Mouse (Mus musculus): ENCODE measurements around the gene Oxgr1. TPM values are rescaled to one million over a fixed set of nuclear protein-coding genes. Genes with fewer than 3 reads are reported as not detected.

Oxgr1 gene
- not detected in 3 replicates for total RNA-seq (2017)

DNA sequence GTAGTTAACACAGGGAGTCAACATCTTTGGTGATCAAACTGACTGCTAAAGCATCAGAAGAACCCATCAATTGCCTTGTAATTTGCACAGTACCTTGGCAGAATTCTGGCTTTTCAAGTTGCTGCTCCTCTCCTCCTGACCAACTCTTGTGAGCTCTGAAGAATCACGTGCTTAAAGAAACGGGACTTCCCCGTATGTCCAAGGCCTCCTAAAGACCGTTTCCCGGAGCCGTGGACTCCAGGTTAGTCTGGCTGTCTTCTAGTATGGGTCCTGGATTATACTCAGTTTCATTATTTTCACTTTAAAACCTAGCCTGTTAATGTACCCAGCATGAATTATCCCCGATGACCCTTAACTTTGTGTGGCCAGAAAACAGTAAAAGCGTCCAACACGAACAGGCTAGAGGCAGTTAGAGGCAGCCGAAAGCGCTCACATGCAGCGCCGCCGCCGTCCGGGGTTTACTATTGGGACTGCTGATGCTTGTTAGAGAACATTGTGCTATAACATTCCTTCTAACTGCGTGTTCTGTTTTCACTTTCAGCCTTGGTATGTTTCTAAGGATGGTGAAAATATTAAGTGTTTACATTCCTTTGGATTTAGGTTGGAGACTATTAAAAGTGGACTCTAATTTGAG lies at the start of gene Oxgr1:
Oxgr1 (minus strand) TSS at position 249 of the 634 bp plus-strand sequence.
- no peak for ATAC-seq (replicated peaks; ENCODE audit: insufficient number of reproducible peaks, low FRiP score, low TSS enrichment, poor library complexity, severe bottlenecking)

DNA sequence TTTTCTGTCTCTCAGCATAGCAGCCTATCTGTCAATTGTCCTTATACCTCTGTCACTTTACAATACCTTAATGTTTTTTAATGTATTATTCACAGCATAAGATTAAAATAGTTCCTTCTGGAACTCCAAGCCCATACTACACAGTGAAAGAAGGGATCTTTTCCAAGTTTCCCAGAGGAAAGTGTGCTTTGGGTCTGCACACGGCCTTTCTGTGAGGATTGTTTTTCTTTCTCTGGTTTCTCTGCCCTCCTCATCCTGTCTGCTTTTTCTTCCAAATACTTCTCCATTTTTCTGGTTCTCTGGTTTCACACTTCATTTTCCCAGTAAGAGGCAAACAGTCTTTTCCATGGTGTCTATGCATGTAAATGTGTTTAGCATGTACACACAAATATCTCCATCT lies 48.2 kb upstream of the Oxgr1 start:
- no peak for ATAC-seq (replicated peaks; ENCODE audit: insufficient number of reproducible peaks, low FRiP score, low TSS enrichment, poor library complexity, severe bottlenecking)

DNA sequence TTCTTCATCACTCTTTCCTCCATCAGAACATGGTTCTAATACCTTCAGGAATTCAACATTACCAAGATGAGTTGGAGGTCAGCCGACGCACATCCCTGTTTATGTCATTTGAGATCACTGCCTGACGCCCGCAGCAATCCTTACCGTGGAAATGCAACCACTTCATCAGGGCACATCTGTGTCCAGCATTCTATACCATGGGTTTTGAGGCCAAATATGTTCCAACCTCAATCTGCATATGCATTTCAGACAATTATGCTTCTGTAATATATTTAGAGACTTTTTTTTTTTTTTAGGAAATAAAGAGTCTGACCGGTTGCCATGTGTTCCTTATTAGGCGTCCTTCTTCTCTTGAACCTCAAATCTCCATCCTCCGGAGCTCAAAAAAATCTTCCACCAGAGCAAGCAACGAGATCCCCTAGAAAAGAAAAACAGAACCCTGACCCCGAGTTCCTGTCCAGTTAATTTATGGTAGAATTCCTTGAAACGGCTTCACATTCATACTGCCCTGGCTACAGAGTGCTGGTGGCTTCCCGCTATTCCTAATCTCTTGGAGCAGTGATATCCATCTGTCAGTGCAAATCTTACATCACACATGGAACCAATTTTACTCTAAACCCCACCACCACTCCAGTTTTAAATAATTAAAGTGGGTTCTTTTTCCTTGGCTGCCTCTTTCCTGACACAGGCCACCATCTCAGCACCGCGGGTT lies 47.6 kb upstream of the Oxgr1 start:
- no peak for ATAC-seq (replicated peaks; ENCODE audit: insufficient number of reproducible peaks, low FRiP score, low TSS enrichment, poor library complexity, severe bottlenecking)

DNA sequence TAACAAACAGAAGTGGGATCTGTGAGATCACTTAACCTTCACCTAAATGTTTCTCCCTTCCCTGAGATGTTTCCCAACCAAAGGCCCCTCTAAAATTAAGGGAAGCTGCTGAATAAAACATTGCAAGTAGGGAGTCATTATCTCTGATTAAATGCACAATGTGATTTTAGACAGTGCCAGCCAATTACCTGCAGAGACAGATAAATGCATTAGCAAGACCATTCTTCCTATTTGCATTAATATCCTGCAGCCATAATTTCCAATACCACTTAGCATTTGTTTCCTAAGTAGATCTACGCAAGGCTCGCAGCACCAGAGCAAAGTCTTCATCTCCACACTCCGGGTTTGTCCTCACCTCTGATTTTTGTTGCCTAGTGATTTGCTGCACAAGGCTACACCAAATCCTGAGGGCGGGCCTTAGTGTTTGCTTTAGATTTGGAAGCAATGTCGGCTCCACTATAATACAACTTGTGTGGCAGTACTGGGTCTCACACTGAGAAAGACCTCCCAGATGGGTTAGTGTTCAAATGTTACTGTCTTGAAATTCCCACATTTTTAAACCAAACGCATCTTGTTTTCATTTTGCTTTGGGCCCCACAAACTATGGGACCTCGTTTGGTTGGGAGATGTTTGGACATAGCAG lies 46.9 kb upstream of the Oxgr1 start:
- no peak for ATAC-seq (replicated peaks; ENCODE audit: insufficient number of reproducible peaks, low FRiP score, low TSS enrichment, poor library complexity, severe bottlenecking)

DNA sequence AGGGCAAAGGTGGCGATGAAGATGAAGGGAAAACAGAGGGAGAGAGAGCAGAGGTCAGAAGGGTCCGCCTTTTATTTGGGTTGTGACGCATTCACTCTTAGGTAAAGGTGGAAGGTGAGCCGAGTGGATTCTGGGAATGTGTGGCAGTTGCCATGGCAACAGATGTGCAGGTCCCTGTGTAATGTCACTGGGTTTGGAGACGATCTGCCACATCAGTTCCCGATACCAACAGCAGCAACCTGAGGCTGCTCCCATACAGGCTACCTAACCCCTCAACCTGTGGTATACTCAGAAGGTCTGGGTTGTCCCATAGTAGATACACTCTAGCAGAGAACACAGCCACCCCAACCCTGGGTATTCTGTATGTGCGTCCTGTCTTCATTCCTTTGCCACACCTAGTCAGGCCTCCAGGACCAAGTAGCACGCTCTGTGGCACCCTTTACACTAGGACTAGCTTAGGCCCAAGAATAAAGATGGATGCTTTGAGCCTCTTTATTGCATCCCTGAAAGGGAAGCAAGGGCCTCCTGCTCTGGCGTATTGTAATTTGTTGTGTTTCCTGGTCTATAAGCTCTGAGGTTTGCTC lies 41.9 kb upstream of the Oxgr1 start:
- no peak for ATAC-seq (replicated peaks; ENCODE audit: insufficient number of reproducible peaks, low FRiP score, low TSS enrichment, poor library complexity, severe bottlenecking)

DNA sequence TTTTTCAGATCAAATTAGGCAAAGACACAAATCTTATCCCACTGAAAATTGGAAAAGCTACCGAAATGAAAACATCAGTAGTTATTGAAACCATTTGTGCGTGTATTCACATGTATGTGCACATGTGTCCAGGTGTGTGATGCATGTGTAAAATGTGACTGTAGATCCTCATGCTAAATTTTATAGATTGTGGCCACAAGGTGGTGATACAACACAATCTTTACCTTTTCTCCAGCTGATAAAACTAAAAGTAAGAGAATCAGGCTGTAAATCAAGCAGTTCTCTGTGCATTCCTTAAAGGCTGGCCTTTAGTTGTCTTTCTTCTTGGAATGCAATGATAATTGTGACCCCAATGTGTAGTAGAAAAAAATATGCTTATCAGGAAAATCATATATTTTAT lies 34.0 kb upstream of the Oxgr1 start:
- no peak for ATAC-seq (replicated peaks; ENCODE audit: insufficient number of reproducible peaks, low FRiP score, low TSS enrichment, poor library complexity, severe bottlenecking)

DNA sequence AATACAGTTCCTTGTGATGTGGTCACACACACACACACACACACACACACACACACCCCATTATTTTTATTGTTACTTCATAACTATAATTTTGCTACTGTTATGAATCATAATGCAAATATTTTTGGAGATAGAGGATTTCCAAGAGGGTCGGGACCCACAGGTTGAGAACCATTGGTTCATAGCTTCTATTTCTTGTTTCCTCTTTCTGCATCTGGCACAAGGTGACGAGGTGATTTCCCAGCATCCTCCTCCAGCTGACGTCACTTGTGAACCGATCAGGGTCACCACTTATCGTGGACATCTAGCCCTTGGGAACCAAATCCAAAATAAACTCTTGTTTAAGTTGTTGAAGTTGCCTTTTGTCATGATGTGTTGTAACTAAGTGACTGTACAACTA lies 33.5 kb upstream of the Oxgr1 start:
- ATAC-seq (replicated peaks; ENCODE audit: insufficient number of reproducible peaks, low FRiP score, low TSS enrichment, poor library complexity, severe bottlenecking): no peak

DNA sequence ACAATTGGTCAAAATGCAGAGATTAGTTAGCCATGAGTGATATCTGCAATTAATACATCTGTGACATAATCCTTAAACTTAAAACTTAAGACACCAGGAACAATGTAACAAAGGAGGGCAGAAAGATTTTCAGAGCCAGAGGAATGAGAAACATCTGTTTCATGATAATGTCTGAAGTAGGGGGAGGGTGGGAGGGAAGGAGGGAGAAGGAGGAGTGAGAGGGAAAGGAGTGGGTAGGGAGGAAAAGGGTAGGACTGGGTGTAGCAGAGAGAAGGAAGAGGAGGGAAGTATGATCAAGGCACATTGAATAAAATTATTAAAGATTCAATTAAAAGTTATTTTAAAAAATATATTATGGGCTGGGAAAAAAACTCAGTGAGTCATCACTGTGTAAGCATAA lies 32.0 kb upstream of the Oxgr1 start:
- ATAC-seq (replicated peaks; ENCODE audit: insufficient number of reproducible peaks, low FRiP score, low TSS enrichment, poor library complexity, severe bottlenecking): no peak

DNA sequence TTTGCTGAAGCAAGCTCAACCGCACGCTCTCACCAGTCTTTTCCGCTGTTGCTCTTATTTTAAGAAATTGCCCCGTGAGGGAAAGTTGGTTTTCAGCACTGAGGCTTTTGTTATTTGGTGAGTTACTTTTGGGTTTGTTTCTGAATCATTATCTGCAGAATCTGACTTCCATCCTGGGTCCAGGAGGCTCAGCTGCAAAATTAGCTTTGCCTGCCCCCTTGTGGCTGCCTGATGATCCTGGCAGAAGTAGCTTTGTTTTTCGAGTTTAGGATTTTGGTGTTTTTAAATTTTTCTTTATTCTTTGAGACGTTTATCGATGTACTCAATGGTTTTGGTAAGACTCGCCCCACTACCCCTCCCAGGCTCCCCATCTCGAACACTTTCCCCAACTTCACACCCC lies 18.9 kb upstream of the Oxgr1 start:
- no peak for ATAC-seq (replicated peaks; ENCODE audit: insufficient number of reproducible peaks, low FRiP score, low TSS enrichment, poor library complexity, severe bottlenecking)

DNA sequence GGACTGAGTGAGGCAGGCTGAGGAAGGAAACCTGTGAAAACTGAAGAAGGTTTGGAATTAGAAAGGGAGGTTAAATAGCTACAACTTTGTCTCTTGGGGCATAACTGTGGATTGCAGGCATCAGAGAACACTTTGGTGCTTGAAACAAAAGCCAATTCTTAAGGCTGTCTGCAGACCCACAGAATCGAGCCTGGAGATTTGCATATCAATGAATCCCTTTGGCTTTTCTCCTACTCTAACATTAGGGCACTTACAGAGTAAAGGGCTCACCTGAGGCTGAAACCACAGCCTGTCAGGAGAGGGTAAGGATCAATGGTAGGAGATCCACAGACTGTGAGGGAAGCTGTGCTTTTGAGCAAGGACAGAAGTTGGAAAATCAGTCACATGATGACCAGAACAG lies 8.8 kb downstream of the Oxgr1 start:
- ATAC-seq (replicated peaks; ENCODE audit: insufficient number of reproducible peaks, low FRiP score, low TSS enrichment, poor library complexity, severe bottlenecking): no peak

DNA sequence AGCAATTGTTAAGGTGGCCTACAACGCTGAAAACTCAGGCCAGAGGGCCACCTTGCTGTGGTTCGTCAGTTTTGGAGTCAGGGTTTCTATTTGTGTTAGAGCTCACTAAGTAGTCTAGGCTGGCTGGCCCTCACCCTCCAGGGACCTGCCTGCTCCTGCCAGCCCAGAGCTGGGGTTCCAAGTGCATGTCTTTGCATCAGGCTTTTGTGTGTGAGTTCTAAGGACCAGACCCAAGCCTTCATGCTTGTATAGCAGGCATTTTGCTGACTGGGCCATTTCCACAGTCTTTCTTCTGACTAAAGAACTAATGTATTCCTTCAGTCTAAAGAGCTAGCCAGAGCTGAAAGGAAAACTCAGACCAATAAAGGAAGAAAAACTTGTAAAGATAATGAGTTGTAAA lies 22.3 kb downstream of the Oxgr1 start:
- ATAC-seq (replicated peaks; ENCODE audit: insufficient number of reproducible peaks, low FRiP score, low TSS enrichment, poor library complexity, severe bottlenecking): no peak

DNA sequence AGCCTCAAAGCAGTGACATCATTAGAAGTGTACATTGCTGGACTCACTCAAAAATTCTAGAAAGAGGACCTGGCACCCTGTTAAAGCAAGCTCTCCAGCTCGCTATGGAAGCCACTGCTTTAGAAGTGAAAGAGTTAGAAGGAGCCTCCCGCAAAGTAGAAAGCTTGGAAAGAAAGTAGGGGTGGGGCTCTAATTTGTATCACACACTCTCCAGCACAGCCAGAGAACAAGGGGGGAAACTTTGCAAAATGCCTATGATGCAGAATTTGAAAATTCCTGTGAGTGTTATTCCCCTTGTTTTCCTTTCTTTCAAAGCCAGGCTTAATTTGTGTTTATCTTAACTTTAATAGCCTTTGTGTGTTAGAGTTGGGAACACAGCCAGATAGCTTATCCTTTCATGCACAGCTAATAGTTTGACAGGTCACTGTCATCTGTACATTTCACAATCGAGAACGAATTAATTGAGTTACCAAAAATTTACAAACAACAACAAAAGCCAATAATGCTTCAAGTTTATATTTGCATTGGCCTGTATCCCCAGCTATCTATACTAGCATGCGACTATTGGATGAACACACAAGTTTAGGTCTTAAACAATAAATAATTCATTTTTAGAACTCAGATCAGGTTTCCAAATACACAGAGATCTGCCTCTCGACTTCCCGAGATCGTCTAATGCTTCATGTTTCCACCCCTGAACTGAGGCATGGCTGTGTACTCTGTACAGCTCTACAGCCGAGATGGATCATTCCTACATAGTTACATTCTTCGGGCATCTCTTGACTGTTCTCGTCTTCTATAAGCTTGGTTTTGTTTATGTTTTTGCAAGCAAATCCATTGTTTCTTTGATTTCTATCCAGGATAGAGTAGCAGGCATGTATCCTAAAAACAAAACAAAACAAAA lies 32.0 kb downstream of the Oxgr1 start:
- no peak for ATAC-seq (replicated peaks; ENCODE audit: insufficient number of reproducible peaks, low FRiP score, low TSS enrichment, poor library complexity, severe bottlenecking)

DNA sequence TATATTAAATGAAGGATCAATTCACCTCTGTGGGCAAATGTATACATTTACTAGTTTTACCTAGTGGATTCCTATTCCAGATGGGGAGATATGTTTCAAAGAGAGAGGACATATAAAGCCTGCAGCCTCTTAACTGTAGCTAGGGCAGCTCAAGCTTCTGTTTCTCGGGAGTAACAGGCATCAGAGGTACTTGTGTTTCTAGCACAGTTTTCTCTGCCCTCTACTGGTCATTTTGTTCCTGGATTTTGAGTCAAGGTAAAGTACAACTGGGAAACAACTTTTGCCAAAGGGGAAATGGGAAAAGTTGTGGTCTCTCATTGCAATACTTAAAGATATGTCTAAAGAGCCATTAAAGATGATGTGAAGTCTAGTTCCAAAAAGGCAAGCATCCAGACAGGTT lies 37.1 kb downstream of the Oxgr1 start:
- no peak for ATAC-seq (replicated peaks; ENCODE audit: insufficient number of reproducible peaks, low FRiP score, low TSS enrichment, poor library complexity, severe bottlenecking)

DNA sequence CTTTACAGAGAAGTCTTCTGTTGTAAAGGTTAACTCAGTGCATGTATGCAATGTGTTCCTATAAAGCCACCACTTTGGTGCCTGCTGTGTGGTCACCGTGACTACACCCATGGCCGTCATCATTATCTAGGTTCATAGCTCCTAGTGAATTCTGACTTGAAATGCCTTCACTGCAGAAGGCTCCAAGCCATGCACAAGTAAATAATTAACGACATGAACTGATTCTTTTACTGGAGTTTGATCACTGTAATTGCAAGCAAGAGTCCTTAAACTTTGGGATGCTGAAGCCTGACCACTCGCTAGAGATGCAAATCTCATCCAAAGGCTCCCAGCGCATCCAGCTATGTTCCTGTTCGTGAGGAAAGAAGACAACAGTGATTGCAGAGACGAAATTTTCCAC lies 38.6 kb downstream of the Oxgr1 start:
- no peak for ATAC-seq (replicated peaks; ENCODE audit: insufficient number of reproducible peaks, low FRiP score, low TSS enrichment, poor library complexity, severe bottlenecking)

DNA sequence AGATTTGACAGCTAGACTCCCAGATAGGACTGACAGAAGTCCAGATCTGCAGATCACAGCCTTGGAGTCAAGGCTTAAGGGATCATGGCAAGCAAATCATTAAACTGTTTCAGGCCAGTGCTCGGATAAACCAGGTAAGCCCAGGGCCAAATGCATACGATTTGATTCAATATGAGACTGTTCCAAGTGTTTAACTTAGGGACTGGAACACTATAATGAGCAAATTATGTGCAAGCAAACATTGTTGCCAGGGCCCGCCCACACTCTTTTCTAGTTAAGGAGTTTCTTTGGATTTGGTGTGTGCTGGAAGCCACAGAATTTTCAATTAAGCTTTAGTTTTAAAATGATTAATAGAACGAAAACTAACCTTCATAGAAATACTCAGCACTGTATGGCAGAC lies 39.6 kb downstream of the Oxgr1 start:
- ATAC-seq (replicated peaks; ENCODE audit: insufficient number of reproducible peaks, low FRiP score, low TSS enrichment, poor library complexity, severe bottlenecking): no peak

DNA sequence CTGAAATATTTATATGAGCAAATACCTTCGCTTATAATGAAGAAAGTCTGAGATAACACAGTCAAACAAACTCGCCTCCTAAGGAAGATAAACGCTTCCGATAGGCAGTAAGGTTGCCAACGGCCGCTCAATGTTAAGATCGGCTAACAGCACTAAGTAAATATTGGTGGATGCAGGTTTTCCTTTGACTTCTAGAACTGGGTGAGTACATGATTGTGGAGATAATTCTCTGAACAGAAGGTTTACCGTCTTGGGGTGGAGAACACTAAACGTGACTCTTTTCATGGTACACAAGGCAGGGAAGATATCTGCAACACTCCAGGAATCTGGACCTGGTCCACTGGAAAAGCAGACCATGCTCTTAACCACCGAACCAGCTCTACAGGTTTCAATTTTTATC lies 52.6 kb downstream of the Oxgr1 start:
- no peak for ATAC-seq (replicated peaks; ENCODE audit: insufficient number of reproducible peaks, low FRiP score, low TSS enrichment, poor library complexity, severe bottlenecking)

DNA sequence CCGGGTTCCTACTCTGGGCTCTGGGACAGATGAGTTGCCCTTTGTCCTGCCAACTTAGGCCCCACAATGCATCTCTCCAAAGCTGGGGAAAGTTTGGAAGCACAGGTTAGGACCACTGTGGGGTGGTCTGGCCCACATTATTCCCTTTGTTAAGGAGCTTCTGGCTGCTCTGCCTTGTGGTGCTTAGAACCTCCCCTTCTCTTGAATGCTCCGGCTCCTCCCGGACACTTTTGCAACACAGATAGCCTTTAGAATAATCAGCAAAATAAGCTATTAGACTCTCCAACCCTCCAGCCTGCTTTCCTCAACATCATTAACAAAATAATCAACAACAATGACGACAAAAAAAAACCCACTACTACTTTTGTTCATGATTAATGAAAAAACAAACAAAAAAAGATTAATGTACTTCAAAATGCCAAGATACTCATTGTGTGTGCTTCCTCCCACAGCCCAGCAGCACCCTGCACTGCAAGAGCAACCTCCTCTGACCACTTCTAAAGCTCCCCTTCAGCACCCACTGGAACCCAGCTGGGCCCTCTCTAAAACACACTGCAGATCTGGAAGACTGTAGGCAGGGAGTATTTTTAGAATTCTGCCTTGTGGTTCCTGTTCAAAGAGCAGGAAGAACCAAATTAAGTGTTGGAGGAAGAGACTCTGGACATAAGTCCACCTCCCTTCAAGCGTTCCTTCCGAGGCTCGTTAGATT lies 53.1 kb downstream of the Oxgr1 start:
- ATAC-seq (replicated peaks; ENCODE audit: insufficient number of reproducible peaks, low FRiP score, low TSS enrichment, poor library complexity, severe bottlenecking): no peak

DNA sequence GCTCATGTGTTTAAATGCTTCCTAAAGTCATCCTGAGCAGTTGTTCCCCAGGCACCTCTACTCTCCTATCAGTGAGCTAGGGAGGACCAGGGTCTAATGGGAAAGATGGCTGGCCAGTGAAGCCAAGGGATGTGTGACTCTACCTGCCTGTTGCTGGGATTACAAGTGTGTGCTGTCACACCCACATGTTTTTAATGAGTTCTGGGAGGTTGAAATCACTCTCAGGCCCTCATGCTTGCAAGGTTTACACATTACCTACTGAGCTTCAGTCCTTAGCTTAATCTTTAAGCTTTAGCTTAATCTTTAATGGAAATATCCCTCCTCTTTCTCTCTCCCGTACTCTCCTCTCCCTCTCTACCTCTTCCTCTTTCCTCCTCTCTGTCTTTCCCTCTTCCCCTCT lies 55.0 kb downstream of the Oxgr1 start:
- no peak for ATAC-seq (replicated peaks; ENCODE audit: insufficient number of reproducible peaks, low FRiP score, low TSS enrichment, poor library complexity, severe bottlenecking)
